In genomic region chr15:50346953-50347352, GRCm38 (mm10) we compare ENCODE assay signal across 28 mouse cellular contexts.
"Had no signal": no experiment of that assay in that cellular context is flagged by ENCODE, and none has a peak within 500 bp of the region (broad histone marks: within the 10 kb centered on the region; RNA-seq: fewer than 3 reads in every experiment).

No protein-coding gene starts in this region.

- H3K36me3 ChIP-seq: limb, embryonic 10.5 days; limb, embryonic 12.5 days; limb, embryonic 13.5 days; limb, embryonic 15.5 days; liver, embryonic 12.5 days; liver, embryonic 13.5 days; liver, embryonic 15.5 days; lung, embryonic 15.5 days; midbrain, embryonic 10.5 days; midbrain, embryonic 12.5 days; midbrain, embryonic 13.5 days; midbrain, embryonic 15.5 days; neural tube, embryonic 12.5 days had no signal

- DNase-seq: left cerebral cortex, postnatal 4 days; liver; liver, embryonic 13.5 days; liver, postnatal 0 days; lung, adult 18-20 months; lung, adult 2 months; lung, embryonic 14.5 days; lung, postnatal 10 days; lung, postnatal 14 days; lung, postnatal 36 days; lung, postnatal 4 days; midbrain, embryonic 14.5 days had no signal

- H3K4me1 ChIP-seq: limb, embryonic 10.5 days; limb, embryonic 12.5 days; limb, embryonic 13.5 days; limb, embryonic 15.5 days; liver, embryonic 12.5 days; liver, embryonic 13.5 days; liver, embryonic 15.5 days; lung, embryonic 15.5 days; megakaryocyte, embryonic 14.5 days; midbrain, embryonic 10.5 days; midbrain, embryonic 12.5 days; midbrain, embryonic 13.5 days; midbrain, embryonic 15.5 days; neural tube, embryonic 12.5 days had no signal

- H3K27ac ChIP-seq: limb, embryonic 10.5 days; limb, embryonic 12.5 days; limb, embryonic 13.5 days; limb, embryonic 15.5 days; liver, embryonic 12.5 days; liver, embryonic 13.5 days; liver, embryonic 14.5 days; liver, embryonic 15.5 days; lung, embryonic 15.5 days; macrophage; midbrain, embryonic 10.5 days; midbrain, embryonic 12.5 days; midbrain, embryonic 13.5 days; midbrain, embryonic 15.5 days; neural tube, embryonic 12.5 days had no signal

- H3K27me3 ChIP-seq: limb, embryonic 12.5 days; limb, embryonic 13.5 days; limb, embryonic 15.5 days; liver, embryonic 12.5 days; liver, embryonic 13.5 days; liver, embryonic 15.5 days; lung, embryonic 15.5 days; megakaryocyte, embryonic 14.5 days; midbrain, embryonic 12.5 days; midbrain, embryonic 13.5 days; midbrain, embryonic 15.5 days; neural tube, embryonic 12.5 days had no signal

- H3K9me3 ChIP-seq: limb, embryonic 10.5 days; limb, embryonic 12.5 days; limb, embryonic 13.5 days; limb, embryonic 15.5 days; liver, embryonic 12.5 days; liver, embryonic 13.5 days; liver, embryonic 15.5 days; lung, embryonic 15.5 days; megakaryocyte, embryonic 14.5 days; midbrain, embryonic 10.5 days; midbrain, embryonic 12.5 days; midbrain, embryonic 13.5 days; midbrain, embryonic 15.5 days; neural tube, embryonic 12.5 days had no signal

- H3K4me3 ChIP-seq: limb, embryonic 10.5 days; limb, embryonic 12.5 days; limb, embryonic 13.5 days; limb, embryonic 15.5 days; liver, embryonic 12.5 days; liver, embryonic 13.5 days; liver, embryonic 15.5 days; lung, embryonic 15.5 days; megakaryocyte, embryonic 14.5 days; midbrain, embryonic 10.5 days; midbrain, embryonic 12.5 days; midbrain, embryonic 13.5 days; midbrain, embryonic 15.5 days; myocyte; neural tube, embryonic 12.5 days had no signal
